Mouse (Mus musculus) kidney, adult 2 months (tissue): ENCODE measurements around the gene Sltm.
"Not testable (repeated sequence)": the region's sequence is repeated elsewhere in the genome, so short reads cannot be mapped to it uniquely, and the experiment has no call there.

Experiments used
- CTCF ChIP-seq: fragments of 200-500 bp; conservative IDR thresholded peaks from 2 replicates; pipeline ENCODE4 v1.5.1; 2011; ENCODE audit warnings: low read depth, mild to moderate bottlenecking, control low read depth, low read length, moderate library complexity, mixed read lengths; ENCODE audit not compliant: insufficient read depth, insufficient read length
- POLR2A ChIP-seq: fragments of 200-500 bp; IDR thresholded peaks from one replicate; pipeline ENCODE4 v1.6.1; 2011; ENCODE audit warnings: low read depth, low read length, control low read depth

GRCm38 (mm10) chr9:70546576-70546975, 4.0 kb downstream of the Sltm start:
- not testable (repeated sequence) for TF ChIP-seq POLR2A, CTCF
